Mouse (Mus musculus) heart, adult 2 months (tissue): ENCODE data around the gene Rasgrp2. TPM values are rescaled to one million over a fixed set of nuclear protein-coding genes. Genes with fewer than 3 reads are reported as not detected.
A peak's percentile ranks its signal among the peaks of the same experiment; 100 is the strongest.

Experiments used
- DNase-seq, 2 experiments: peaks; one replicate each; pipeline ENCODE4 v3.0.0; 2021
- H3K27ac ChIP-seq: fragments of 200-600 bp; 2 replicates; pipeline ENCODE4 v1.8.1; 2022
- H3K27me3 ChIP-seq: fragments of 200-500 bp; 2 replicates; pipeline ENCODE4 v1.6.1; 2012; ENCODE audit warnings: mild to moderate bottlenecking, low read length, inconsistent platforms, mixed read lengths; ENCODE audit not compliant: control insufficient read depth, insufficient read depth
- H3K36me3 ChIP-seq: fragments of 200-500 bp; 2 replicates; pipeline ENCODE4 v1.6.1; 2012; ENCODE audit warnings: low read length, inconsistent platforms; ENCODE audit not compliant: control insufficient read depth, insufficient read depth
- H3K4me1 ChIP-seq: fragments of 200-500 bp; 2 replicates; pipeline ENCODE4 v1.6.1; 2011; ENCODE audit warnings: low read length; ENCODE audit not compliant: control insufficient read depth, insufficient read depth
- H3K4me3 ChIP-seq: fragments of 200-600 bp; 2 replicates; pipeline ENCODE4 v1.8.1; 2022
- H3K79me2 ChIP-seq: fragments of 200-500 bp; replicated peaks from 2 replicates; pipeline ENCODE4 v1.6.1; 2012; ENCODE audit warnings: mild to moderate bottlenecking, inconsistent platforms, low read length, moderate library complexity, mixed read lengths; ENCODE audit not compliant: control insufficient read depth, insufficient read depth
- H3K9ac ChIP-seq: fragments of 200-500 bp; 2 replicates; pipeline ENCODE4 v1.6.1; 2012; ENCODE audit warnings: low read depth, mild to moderate bottlenecking, control low read depth, inconsistent platforms, low read length, mixed read lengths
- CTCF ChIP-seq: fragments of 200-600 bp; IDR thresholded peaks from 2 replicates; pipeline ENCODE4 v1.8.1; 2022; ENCODE audit warnings: antibody characterized with exemption, mild to moderate bottlenecking, moderate library complexity
- EP300 ChIP-seq: fragments of 200-500 bp; IDR thresholded peaks from 2 replicates; pipeline ENCODE4 v1.6.1; 2011; ENCODE audit warnings: low read depth, low read length, control low read depth; ENCODE audit not compliant: insufficient read depth
- POLR2A ChIP-seq: fragments of 200-500 bp; IDR thresholded peaks from 2 replicates; pipeline ENCODE4 v1.6.1; 2011; ENCODE audit warnings: mild to moderate bottlenecking, low read depth, low read length, control low read depth; ENCODE audit not compliant: insufficient read depth
- WGBS: fragments of 180-500 bp; shearing (Covaris S2); methylation state at CpG from one replicate; pipeline ENCODE4 v1.1.7; 2018; 5-methylcytosine and 5-hydroxymethylcytosine counted together
- intact Hi-C: fragments of 180-260 bp; cut with DNase I; formaldehyde crosslinking; loops from one replicate; pipeline ENCODE4 v1.15.1; 2025
- polyA plus RNA-seq: library from polyadenylated mRNA; depleted of rRNA; stranded (reverse); fragments of >200 nt; gene quantifications from 2 replicates; pipeline ENCODE4 v1.2.3, GENCODE M21; 2012
- total RNA-seq, 2 experiments: library from RNA; stranded (reverse); gene quantifications; 2 replicates each; pipeline ENCODE4 v1.2.3; 2021

The Rasgrp2 gene
- total and polyA plus RNA-seq, 3 experiments: 43.3 to 97.2 (median 48.0) TPM

GRCm38 (mm10) chr19:6397582-6398249 lies 1.4 kb upstream of the Rasgrp2 start:
- TF ChIP-seq EP300 (no peak), POLR2A (no peak), CTCF (no peak)
- H3K27ac ChIP-seq: peak overlapping the region; percentile 91
- H3K9ac ChIP-seq: no peak overlapping the region
- DNase-seq: no peak
- 0 out of 2 replicates have a peak, but pooled peaks cover 3% of the 10 kb centered on the region for H3K36me3 ChIP-seq
- WGBS: 82% methylated on average over 22 of the region's 22 CpGs
- H3K4me3 ChIP-seq: peak overlapping the region; percentile 12; the same call in 1 of the 2 replicates
- H3K27me3 ChIP-seq: no peaks in the 10 kb centered on the region
- no peaks in the 10 kb centered on the region for H3K79me2 ChIP-seq
- H3K4me1 ChIP-seq: peaks cover 4% of the 10 kb centered on the region; the same call in 1 of the 2 replicates
- intact Hi-C loops: loop anchor here (2.0 kb wide), 2 partner anchors 25 to 55 kb away; no protein-coding TSS in a partner anchor

- Histone ChIP-seq H3K4me3 (peak overlapping the region; percentile 55), H3K27me3 (no peaks in the 10 kb centered on the region), H3K4me1 (peaks cover 4% of the 10 kb centered on the region; the same call in 1 of the 2 replicates), H3K27ac (peak overlapping the region; percentile 91), H3K36me3 (0 out of 2 replicates have a peak, but pooled peaks cover 3% of the 10 kb centered on the region), H3K9ac (peak overlapping the region; percentile 83), H3K79me2 (no peaks in the 10 kb centered on the region)
- 2% methylated on average over 39 of the region's 39 CpGs for WGBS
- TF ChIP-seq EP300: no peak
- TF ChIP-seq POLR2A: no peak; the same call in 1 of the 2 replicates
- no peak for TF ChIP-seq CTCF
- peak; percentile 87 to 89 for DNase-seq
- intact Hi-C loops: loop anchor here (2.0 kb wide), 2 partner anchors 26 to 56 kb away; no protein-coding TSS in a partner anchor
These were observed 474 bp upstream of the Rasgrp2 start for GRCm38 (mm10) chr19:6398447-6399284.

GRCm38 (mm10) chr19:6400096-6401086 lies 1.3 kb downstream of the Rasgrp2 start:
- peak overlapping the region; percentile 83 for H3K9ac ChIP-seq
- 4% methylated on average over 29 of the region's 29 CpGs for WGBS

GRCm38 (mm10) chr19:6401131-6401815 lies 2.1 kb downstream of the Rasgrp2 start:
- under 1% methylated on average over 32 of the region's 32 CpGs for WGBS
- Histone ChIP-seq H3K27ac (peak overlapping the region; percentile 91), H3K9ac (peak overlapping the region; percentile 83), H3K36me3 (0 out of 2 replicates have a peak, but pooled peaks cover 3% of the 10 kb centered on the region), H3K4me3 (peak overlapping the region; percentile 55), H3K4me1 (peaks cover 4% of the 10 kb centered on the region; the same call in 1 of the 2 replicates), H3K79me2 (no peaks in the 10 kb centered on the region), H3K27me3 (no peaks in the 10 kb centered on the region)
- intact Hi-C loops: loop anchor here (1.0 kb wide), 1 partner anchor 51 kb away; no protein-coding TSS in a partner anchor
- DNase-seq: peak; percentile 89 to 93
- no peak; the same call in 1 of the 2 replicates for TF ChIP-seq CTCF
- peak; percentile 41; the same call in 1 of the 2 replicates for TF ChIP-seq POLR2A
- peak; percentile 42; the same call in 1 of the 2 replicates for TF ChIP-seq EP300

More at GRCm38 (mm10) chr19:6400096-6401086, 1.3 kb downstream of the Rasgrp2 start:
- TF ChIP-seq CTCF (peak; percentile 23; the same call in 1 of the 2 replicates), POLR2A (no peak)
- H3K4me3 ChIP-seq: peak overlapping the region; percentile 55
- peak overlapping the region; percentile 91 for H3K27ac ChIP-seq
- H3K36me3 ChIP-seq: 0 out of 2 replicates have a peak, but pooled peaks cover 3% of the 10 kb centered on the region
- intact Hi-C loops: loop anchor here (1.0 kb wide), 1 partner anchor 52 kb away; no protein-coding TSS in a partner anchor
- H3K4me1 ChIP-seq: peaks cover 4% of the 10 kb centered on the region; the same call in 1 of the 2 replicates
- no peaks in the 10 kb centered on the region for H3K79me2 ChIP-seq
- DNase-seq: peak; percentile 52 to 58
- no peaks in the 10 kb centered on the region for H3K27me3 ChIP-seq
